Mouse (Mus musculus) cerebellum, adult 8-10 months (tissue): ENCODE measurements around the gene Chd3.

Experiments used
- DNase-seq: peaks from one replicate; pipeline ENCODE4 v3.0.0; 2022

Gene Chd3

GRCm38 (mm10) chr11:69364376-69364775, 4.8 kb downstream of the Chd3 start:
- no peak for DNase-seq

GRCm38 (mm10) chr11:69362479-69362878, 6.7 kb downstream of the Chd3 start:
- DNase-seq = no peak

GRCm38 (mm10) chr11:69362021-69362420, 7.2 kb downstream of the Chd3 start:
- no peak for DNase-seq

DNA sequence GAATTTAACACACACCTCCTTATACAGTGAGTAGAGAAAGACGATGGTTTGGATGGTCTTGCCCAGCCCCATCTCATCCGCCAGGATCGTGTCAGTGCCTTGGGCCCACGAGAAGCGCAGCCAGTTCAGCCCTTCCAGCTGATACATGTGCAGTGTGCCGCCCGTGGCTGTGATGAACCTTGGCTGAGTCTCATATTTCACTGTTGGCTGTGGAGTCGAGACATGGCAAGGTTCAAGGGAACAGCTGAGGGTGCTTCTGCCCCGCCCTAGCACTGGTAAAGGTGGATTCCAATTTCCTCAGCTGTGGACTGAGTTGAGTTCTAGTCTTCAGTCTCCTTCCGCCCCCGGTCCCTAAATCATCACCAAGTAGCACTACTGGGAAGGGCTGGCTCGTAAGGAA, 11.5 kb downstream of the Chd3 start:
- DNase-seq = no peak

DNA sequence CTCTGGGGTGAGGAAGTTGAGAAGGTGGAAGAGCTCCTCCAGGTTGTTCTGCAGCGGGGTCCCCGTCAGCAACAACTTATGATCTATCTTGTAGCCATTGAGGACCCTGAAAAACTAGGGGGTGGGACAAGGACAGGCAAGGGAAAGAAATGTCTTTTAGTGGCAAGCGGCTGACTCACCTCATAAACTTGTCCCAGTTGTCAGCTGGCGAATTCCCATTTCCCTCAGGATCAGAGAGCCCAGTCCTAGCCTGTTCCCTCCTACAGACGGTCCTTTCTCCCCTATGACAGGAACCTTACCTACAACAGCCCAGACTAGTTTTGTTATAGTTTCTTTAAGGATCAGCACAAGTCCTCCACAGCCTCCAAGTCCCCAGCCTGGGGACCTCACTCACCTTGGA, 12.7 kb downstream of the Chd3 start:
- DNase-seq = no peak

- no peak for DNase-seq
Measured at GRCm38 (mm10) chr11:69346441-69346840, 22.8 kb downstream of the Chd3 start.

DNA sequence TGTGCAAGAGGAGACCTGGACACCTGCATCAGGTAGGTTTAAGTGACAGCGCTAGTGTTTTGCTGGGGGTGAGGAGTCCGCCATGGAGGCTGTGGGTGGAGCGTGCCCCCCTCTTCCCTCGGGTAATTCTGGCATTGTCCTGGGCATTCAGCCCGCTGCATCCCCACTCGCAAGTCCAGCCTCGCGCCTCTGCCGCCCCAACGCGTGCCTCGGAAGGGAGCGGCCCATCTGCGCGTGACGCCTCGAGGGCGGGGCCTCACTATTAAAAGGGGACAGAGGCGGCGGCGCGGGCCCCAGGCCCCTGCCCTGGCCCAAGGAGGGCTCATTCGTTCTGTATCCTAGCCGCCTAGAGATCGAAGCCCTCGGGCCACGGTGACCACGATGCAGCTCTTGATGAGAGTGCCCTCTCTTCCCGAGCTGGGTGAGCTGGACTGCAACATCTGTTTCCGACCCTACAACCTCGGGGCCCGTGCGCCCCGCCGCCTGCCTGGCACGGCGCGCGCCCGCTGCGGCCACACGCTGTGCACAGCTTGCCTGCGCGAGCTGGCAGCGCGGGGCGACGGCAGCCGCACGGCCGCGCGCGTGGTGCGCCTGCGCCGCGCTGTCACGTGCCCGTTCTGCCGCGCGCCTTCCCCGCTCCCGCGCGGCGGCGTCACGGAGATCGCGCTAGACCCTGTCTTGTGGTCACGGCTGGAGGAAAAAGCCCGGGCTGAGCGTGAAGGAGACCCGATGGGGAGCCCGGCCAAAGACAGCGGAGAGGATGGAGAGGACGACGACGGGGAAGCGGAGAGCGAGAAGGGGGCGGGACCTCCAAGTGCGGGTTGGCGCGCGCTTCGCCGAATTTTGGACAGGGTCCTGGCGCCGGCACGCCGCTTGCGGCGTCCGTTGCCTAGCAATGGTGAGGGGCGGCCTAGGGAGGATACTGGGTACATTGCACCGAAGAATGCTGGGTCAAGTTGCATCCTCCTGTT, 28.8 kb downstream of the Chd3 start, which contains the start of gene Rnf227:
Gene Rnf227, plus strand, starts transcription at position 301 of the 971 bp plus-strand sequence.
- DNase-seq = peak; percentile 79

DNA sequence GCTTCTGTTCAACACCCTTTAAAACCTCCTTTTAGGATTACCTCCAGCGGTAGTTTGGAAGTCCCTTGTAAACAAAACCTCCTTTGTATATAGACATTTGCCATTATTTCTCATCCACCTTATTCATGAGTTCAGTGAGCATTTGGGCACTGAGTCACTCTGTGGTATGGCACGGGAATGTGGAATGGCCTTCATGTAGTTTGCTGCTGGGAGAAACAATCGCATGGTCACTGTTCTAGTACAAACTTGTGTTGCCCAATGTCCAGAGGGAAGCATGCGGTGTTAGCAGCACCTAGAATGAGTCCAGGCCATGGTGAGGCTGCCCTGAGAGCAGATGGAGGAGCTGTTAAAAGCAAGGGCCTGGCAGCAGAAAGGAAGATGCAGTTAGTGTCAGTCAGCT, 34.4 kb downstream of the Chd3 start:
- DNase-seq = no peak

DNA sequence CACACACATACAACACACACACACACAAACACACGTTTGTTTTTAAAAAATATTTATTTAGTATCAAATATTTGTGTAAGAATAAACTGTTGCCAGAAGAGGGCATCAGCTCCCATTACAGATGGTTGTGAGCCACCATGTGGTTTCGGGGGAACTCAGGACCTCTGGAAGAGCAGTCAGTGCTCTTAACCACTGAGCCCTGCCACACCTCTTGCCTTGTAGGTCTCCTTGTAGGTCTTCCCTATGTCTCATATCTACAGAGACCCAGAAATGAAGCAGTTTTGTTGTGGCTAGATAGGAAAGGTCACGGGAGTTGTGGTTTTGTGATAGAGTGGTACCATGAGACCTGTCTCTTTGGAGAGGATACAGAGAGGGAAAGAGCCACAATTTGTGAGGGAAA, 35.3 kb downstream of the Chd3 start:
- no peak for DNase-seq

DNA sequence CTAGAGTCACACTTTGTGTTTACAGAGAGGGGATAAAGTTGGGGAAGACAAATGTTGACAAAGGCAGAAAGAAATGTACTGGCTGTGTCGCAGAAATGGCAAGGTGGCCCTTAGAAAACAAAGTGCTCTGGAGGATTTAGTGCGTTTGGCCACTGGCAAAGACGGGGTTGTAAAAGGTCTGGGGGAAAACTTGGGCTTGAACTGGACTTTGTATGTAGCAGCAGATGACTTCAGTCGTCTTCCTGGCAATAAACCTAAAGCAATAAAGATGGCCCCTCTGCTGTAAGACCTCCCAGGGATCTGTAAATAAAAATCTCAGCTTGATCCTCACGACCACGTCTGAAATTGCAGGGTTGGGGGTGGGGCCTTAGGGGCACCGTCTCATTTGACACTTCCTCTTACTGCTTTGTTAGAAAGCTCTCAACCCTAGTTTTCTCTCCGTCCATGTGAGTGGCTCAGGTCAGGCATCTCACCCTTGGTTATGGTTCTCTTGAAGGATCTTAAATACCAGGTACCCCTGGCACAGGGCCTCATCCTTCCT, 36.4 kb downstream of the Chd3 start:
- no peak for DNase-seq

- DNase-seq = peak; percentile 78
Measured at GRCm38 (mm10) chr11:69331929-69332405, 37.2 kb downstream of the Chd3 start.

DNA sequence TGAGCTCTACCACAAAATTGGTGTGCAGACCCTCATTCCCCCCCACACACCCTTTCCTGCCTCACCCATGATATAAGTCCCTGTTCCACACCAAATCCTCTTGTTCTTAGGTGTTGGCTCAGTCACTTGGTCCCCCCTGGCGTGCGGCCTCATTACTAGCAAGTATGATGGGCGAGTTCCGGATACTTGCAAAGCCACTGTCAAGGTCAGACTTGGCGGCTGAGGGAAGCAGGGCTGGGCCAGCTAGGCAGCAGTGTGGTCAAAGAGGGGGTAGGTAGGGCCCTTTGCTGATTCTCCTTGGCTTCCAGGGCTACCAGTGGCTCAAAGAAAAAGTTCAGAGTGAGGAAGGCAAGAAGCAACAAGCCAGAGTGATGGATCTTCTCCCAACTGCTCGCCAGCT, 38.1 kb downstream of the Chd3 start:
- DNase-seq = no peak

GRCm38 (mm10) chr11:69328517-69328916, 40.7 kb downstream of the Chd3 start:
- no peak for DNase-seq

DNA sequence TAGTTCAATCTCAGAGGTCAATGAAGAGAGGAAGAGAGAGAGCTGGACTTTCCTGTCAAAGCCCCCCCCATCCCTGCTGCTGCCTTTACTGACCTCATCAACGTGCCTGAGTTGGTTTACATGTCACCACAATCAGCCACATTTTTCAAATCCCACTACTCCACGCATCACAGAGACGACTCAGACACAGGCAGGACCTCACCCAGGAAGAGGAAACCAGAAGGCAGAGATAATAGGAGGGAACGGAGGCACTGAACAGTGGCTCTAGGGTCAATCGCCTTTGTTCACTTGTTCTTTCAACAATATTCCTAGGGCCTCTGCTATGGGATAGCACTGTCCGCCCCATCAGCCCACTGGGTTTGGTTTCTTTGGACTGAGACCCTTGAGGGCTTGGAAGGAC, 41.6 kb downstream of the Chd3 start:
- DNase-seq = no peak

DNA sequence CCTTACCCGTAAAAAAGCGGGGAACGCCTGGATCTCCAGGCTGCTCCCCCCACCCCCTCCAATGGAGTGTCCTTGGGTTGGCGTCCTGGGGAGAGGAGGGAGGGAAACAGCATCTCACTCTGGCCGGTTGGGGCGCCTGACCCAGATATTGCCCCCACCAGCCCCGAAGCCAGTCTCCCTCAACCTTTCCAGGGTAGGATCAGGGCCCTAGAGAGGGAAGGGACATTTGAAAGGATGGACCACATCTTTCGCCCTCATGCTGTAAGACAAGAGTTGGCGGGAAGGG, 42.1 kb downstream of the Chd3 start:
- DNase-seq = no peak

DNA sequence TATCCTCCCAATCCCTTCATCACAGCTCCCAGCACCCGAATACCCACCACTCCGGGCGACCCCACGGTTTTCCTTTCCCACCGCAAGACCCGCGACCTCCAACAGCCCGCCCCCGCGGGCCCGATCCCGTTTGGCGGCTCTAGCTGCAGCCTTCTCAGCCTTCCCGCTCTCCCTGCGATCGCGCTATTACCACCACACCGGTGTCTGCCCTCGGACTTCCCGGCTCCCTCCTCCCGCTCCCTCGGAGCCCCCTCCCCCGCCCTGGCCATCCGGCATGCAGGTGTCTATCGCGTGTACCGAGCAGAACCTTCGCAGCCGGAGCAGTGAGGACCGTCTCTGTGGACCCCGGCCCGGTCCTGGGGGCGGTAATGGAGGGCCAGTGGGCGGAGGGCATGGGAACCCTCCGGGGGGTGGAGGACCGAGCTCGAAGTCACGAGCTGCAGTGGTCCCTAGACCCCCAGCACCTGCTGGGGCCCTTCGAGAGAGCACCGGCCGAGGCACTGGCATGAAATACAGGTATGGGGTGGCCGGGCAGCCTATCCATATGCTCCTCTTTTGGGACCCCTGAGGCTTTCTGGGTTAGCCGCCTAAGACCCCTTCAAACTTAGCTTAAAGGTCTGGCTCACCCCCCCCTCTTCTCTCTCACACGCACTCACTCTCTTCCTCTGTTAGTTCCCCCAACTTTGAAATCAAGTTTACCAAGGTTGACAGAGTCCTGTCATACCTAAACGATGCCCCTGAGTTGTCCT, 42.6 kb downstream of the Chd3 start:
- no peak for DNase-seq

GRCm38 (mm10) chr11:69325628-69326407, 43.4 kb downstream of the Chd3 start, which contains the start of gene Kcnab3:
Kcnab3 (plus strand) TSS chr11:69326258.
- DNase-seq = peak; percentile 69

DNA sequence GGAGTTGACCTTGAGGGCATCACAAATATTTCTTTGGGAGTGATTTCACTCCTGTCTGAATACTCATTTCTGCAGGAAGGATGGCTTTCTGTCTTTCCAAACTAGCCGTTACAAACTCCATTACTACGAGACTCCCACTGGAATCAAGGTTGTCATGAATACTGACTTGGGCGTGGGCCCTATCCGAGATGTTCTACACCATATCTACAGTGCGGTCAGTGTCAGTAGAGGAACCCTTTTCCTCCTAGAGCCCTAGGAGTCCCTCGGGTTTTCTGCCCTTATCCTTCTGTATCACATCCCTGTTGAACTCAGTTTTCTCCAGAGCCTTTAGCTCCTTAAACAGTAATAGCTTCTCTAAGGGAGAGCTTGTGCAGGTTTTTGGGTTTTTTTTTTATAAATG, 44.5 kb downstream of the Chd3 start:
- no peak for DNase-seq

DNA sequence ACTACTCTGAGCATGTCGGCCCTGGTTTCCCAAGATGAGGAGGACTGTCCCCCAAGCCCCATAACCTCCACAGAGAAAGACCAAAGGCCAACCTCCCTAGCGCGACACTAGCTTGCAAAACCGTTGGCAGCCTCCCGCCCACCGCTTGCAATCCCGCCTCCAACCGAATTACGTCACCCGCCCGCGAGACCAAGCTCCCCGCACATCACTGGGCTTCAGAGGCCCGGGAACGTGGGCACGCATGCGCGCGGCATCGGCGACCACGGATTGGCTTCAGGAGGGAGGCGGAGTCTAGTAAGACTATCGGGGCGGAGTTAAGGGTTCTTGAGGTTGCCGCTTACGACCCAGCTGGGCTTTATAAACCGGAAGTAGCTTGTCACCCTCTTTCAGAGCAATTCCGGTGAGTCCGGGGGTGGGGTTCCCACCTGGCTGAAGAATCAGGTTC, 45.5 kb downstream of the Chd3 start, which contains the start of the genes Cntrob and Trappc1:
Gene Cntrob, minus strand, starts transcription at position 109 of the 445 bp plus-strand sequence.
Gene Trappc1, plus strand, starts transcription at position 314 of the 445 bp plus-strand sequence.
- peak; percentile 98 for DNase-seq

DNA sequence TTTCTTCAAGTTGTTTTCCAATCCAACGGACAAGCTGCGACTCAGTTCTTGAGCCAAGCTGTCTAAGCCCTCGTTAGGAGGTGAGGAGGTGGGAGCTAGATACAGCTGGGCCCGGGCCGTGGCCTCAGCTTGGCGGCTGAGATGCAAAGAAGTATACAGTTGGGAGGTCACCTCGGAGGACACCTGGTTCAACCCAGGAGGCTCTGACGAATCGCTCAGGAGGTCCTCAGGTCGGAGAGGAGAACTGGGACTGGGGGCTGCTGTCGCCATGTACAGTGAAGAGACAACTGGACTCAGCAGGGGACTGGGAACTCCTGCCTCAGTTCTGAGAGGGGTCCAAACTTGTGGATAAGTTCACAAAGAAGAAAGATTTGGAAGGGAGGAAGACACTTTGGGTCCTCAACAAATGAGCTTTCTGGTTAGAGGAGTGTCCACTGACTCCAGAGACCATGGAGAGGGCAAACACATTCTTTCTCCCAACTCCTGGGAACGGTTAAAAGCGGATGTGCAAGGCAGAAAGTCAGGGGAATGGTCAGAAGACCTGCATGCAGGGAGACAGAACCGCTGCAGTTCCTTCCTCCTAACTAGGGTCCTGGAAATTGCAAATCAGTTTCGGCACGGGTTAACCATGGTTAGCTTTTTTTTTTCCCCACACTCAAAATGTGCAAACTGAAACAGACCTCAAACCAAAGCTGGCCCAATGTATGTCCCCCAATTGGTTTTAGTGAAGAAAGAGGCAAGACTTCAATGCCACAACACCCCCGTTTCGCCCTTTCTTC, 46.3 kb downstream of the Chd3 start:
- no peak for DNase-seq

GRCm38 (mm10) chr11:69322010-69322409, 47.2 kb downstream of the Chd3 start:
- no peak for DNase-seq

DNA sequence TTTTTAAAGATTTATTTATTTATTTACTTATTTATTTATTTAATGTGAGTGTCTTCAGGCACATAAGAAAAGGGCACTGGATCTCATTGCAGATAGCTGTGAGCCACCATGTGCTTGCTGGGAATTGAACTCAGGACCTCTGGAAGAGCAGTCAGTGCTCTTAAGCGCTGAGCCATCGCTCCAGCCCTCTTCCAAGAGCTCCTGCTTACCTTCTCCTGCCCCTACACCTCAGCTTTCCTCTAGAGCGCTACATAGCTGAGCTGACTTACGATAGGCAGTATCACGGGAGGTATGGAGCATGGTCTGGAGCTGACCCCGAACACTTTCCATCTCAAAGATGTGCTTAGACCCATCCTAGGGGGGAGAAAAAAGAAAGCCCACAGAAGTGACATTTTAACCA, 47.6 kb downstream of the Chd3 start:
- DNase-seq = no peak
